Mouse (Mus musculus): ENCODE measurements around the gene Nek3. TPM values are rescaled to one million over a fixed set of nuclear protein-coding genes. Genes with fewer than 3 reads are reported as not detected.
A peak's percentile ranks its signal among the peaks of the same experiment; 100 is the strongest.
"Not testable (repeated sequence)": the region's sequence is repeated elsewhere in the genome, so short reads cannot be mapped to it uniquely, and the experiment has no call there.

The Nek3 gene
- polyA plus RNA-seq, 1 experiment from 2014 or later = 0.96 TPM

DNA sequence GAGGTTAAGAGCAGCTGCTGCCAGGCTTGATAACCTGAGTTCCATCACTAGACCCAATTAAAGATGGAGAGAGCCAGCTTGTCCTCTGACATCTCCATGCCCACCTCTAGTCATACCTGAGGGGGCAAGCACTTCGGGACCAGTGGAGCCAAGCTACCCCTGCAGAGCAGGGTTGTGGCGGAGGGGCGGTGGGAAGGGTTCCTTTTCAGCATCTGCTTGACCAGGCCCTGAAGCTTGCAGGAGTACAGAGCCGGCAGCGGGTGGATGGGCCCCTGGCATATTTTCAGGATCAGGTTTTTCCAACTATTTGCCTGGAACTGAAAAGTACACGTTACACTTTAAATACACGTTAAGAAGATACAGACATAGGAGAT lies 17.9 kb downstream of the Nek3 start:
- Histone ChIP-seq H3K9me3 (ENCODE audit: low read length) (no peaks in the 10 kb centered on the region), H3K36me3 (replicated peaks; ENCODE audit: insufficient read depth, low read length) (no peaks in the 10 kb centered on the region), H3K4me1 (ENCODE audit: insufficient read depth) (peaks cover 4% of the 10 kb centered on the region; the same call in 1 of the 2 replicates), H3K27ac (ENCODE audit: low read depth) (no peak overlapping the region), H3K4me2 (ENCODE audit: low read depth, low read length) (no peak overlapping the region), H3K4me3 (ENCODE audit: low read depth, low read length) (no peak overlapping the region), H3K9ac (replicated peaks) (no peak overlapping the region), H3K27me3 (ENCODE audit: insufficient read depth, low read length) (no peaks in the 10 kb centered on the region)
- TF ChIP-seq EP300 (IDR thresholded peaks at IDR 0.05; ENCODE audit: low read depth) (no peak), CTCF (IDR thresholded peaks at IDR 0.05; ENCODE audit: low read depth) (no peak)
- no peak for ATAC-seq
- WGBS (ENCODE audit: insufficient replicate concordance) = 92% methylated on average over 7 of the region's 7 CpGs
- DNase-seq = no peak

DNA sequence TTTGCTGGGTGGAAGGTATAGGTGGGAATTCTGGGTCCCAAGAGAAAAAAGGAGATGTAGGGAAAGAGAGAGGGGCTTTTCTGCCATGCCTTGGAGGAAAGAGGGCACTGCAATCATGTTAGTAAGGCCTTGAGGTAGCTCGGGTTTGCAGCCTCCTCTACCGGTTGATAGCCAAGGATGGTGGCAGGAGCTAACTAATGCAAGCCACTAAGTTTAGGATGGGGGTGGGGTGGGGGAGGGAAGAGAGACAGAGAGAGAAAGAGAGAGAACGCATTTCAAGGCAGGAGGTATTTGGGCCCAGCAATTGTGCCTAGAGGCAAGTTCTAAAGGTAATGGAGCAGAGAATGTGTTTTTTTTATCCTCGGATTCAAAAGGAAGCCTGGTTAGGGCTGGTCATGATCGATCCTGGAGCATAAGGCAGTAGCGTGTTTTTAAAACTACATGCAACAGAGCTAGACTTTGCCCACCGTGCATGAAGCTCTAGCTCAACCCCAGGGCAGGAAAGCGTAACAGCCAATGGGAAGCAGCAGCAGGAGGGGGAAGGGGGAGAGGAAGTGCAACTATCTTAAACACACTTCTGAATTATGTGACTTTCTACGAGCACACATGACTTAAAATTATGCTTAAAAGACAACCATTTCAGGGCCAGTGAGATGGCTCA lies 18.4 kb downstream of the Nek3 start:
- TF ChIP-seq CTCF (IDR thresholded peaks at IDR 0.05; ENCODE audit: low read depth) = no peak
- no peak for TF ChIP-seq EP300 (IDR thresholded peaks at IDR 0.05; ENCODE audit: low read depth)
- Histone ChIP-seq H3K36me3 (replicated peaks; ENCODE audit: insufficient read depth, low read length) (no peaks in the 10 kb centered on the region), H3K4me2 (ENCODE audit: low read depth, low read length) (no peak overlapping the region), H3K27me3 (ENCODE audit: insufficient read depth, low read length) (no peaks in the 10 kb centered on the region), H3K4me1 (ENCODE audit: insufficient read depth) (peaks cover 4% of the 10 kb centered on the region; the same call in 1 of the 2 replicates), H3K9me3 (ENCODE audit: low read length) (no peaks in the 10 kb centered on the region), H3K27ac (ENCODE audit: low read depth) (no peak overlapping the region), H3K4me3 (ENCODE audit: low read depth, low read length) (no peak overlapping the region), H3K9ac (replicated peaks) (no peak overlapping the region)
- 65% methylated on average over 9 of the region's 9 CpGs for WGBS (ENCODE audit: insufficient replicate concordance)
- ATAC-seq = peak; percentile 54; the same call in 1 of the 2 replicates
- DNase-seq = no peak

DNA sequence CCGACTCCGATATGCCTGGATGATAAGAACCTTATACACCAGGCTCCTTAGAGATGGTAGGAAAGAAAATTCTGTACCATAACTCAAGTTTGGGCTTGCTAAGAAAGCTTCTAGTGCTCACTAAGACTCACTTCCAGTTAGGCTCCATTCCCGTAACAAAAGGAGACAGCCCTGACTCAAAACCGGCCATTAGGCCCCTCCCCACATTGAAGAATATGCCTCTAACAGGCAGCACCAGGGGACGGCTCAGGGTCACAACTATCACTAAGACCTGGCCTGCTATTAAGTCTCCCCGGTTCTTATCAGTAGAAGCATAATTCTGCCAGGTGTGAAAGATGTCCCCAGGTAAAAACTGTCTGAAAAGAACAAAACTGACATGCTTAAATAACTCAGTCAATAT lies 20.4 kb downstream of the Nek3 start:
- DNase-seq = no peak
- Histone ChIP-seq H3K4me2 (ENCODE audit: low read depth, low read length) (no peak overlapping the region), H3K4me3 (ENCODE audit: low read depth, low read length) (no peak overlapping the region), H3K9ac (replicated peaks) (no peak overlapping the region), H3K9me3 (ENCODE audit: low read length) (no peaks in the 10 kb centered on the region), H3K27ac (ENCODE audit: low read depth) (no peak overlapping the region), H3K4me1 (ENCODE audit: insufficient read depth) (peaks cover 4% of the 10 kb centered on the region; the same call in 1 of the 2 replicates), H3K27me3 (ENCODE audit: insufficient read depth, low read length) (no peaks in the 10 kb centered on the region), H3K36me3 (replicated peaks; ENCODE audit: insufficient read depth, low read length) (no peaks in the 10 kb centered on the region)
- no peak for ATAC-seq
- 73% methylated on average over 6 of the region's 6 CpGs for WGBS (ENCODE audit: insufficient replicate concordance)
- TF ChIP-seq EP300 (IDR thresholded peaks at IDR 0.05; ENCODE audit: low read depth) = no peak
- no peak for TF ChIP-seq CTCF (IDR thresholded peaks at IDR 0.05; ENCODE audit: low read depth)

DNA sequence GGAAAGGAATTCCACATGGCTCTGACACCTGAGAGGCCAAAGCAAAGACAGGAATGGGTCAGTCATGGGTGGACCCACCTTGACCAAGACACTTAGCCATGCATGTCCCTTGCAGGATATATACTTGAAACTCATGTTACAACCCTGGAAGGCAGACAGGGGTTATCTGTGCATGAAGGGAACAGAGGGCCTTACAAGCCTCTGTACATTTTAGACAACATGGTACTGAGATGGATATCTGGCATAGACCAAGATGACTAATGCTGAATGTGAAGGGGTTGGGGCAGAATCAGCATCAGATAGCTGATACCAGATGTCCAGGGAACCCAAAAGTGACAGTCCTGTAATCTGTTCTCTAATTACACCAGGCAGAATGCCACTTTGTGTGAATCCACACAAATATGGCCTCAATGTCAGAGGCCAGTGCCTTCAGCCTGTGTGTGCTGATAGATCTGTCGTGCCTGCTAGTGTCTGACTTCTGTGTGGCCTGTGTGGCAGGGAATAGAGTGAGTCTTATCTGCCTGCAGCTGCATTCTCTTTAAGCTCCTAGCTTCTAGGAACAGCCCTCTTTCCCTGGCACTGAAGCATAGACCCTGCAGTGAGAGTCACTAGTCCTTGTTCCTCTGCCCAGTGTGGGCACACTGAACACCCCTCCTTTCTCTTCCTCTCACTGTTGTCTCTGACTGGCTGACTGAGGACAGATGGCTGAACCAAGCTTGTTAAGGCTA lies 22.3 kb downstream of the Nek3 start:
- WGBS (ENCODE audit: insufficient replicate concordance) = 46% methylated on average over 1 of the region's 1 CpGs
- H3K27me3 ChIP-seq (ENCODE audit: insufficient read depth, low read length) = no peaks in the 10 kb centered on the region
- H3K27ac ChIP-seq (ENCODE audit: low read depth) = peak overlapping the region; percentile 22; the same call in 1 of the 2 replicates
- no peak overlapping the region for H3K4me2 ChIP-seq (ENCODE audit: low read depth, low read length)
- H3K9me3 ChIP-seq (ENCODE audit: low read length) = no peaks in the 10 kb centered on the region
- ATAC-seq (peak; percentile 78), DNase-seq (no peak)
- H3K36me3 ChIP-seq (replicated peaks; ENCODE audit: insufficient read depth, low read length) = no peaks in the 10 kb centered on the region
- no peak overlapping the region; the same call in 1 of the 2 replicates for H3K9ac ChIP-seq (replicated peaks)
- H3K4me1 ChIP-seq (ENCODE audit: insufficient read depth) = peaks cover 4% of the 10 kb centered on the region; the same call in 1 of the 2 replicates
- TF ChIP-seq CTCF (IDR thresholded peaks at IDR 0.05; ENCODE audit: low read depth) (no peak), EP300 (IDR thresholded peaks at IDR 0.05; ENCODE audit: low read depth) (no peak)
- H3K4me3 ChIP-seq (ENCODE audit: low read depth, low read length) = no peak overlapping the region

DNA sequence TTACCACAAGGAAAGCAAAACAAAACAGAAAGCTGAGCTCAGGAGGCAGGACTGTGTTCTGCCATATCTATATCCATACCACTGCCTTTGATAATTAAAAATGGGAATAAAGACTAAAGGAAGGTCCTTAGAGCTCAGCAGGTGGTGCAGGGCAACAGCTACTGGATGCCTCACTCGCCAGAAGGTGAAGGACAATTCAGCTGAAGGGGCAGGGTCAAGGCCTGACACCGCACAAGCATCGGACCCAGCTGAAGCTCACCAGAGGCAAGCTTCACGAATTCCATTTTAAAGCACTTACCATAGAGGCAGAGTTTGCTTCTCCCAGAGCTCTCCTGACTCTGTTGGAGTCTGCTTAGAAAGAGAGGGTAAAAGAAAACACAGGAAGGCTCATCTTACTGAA lies 23.6 kb downstream of the Nek3 start:
- H3K9me3 ChIP-seq (ENCODE audit: low read length) = no peaks in the 10 kb centered on the region
- DNase-seq (no peak), ATAC-seq (no peak)
- TF ChIP-seq CTCF (IDR thresholded peaks at IDR 0.05; ENCODE audit: low read depth) (no peak), EP300 (IDR thresholded peaks at IDR 0.05; ENCODE audit: low read depth) (no peak)
- no peaks in the 10 kb centered on the region for H3K27me3 ChIP-seq (ENCODE audit: insufficient read depth, low read length)
- peaks cover 4% of the 10 kb centered on the region; the same call in 1 of the 2 replicates for H3K4me1 ChIP-seq (ENCODE audit: insufficient read depth)
- no peak overlapping the region for H3K27ac ChIP-seq (ENCODE audit: low read depth)
- no peak overlapping the region for H3K4me3 ChIP-seq (ENCODE audit: low read depth, low read length)
- H3K36me3 ChIP-seq (replicated peaks; ENCODE audit: insufficient read depth, low read length) = no peaks in the 10 kb centered on the region
- H3K4me2 ChIP-seq (ENCODE audit: low read depth, low read length) = no peak overlapping the region
- WGBS (ENCODE audit: insufficient replicate concordance) = 83% methylated on average over 4 of the region's 4 CpGs
- no peak overlapping the region for H3K9ac ChIP-seq (replicated peaks)

DNA sequence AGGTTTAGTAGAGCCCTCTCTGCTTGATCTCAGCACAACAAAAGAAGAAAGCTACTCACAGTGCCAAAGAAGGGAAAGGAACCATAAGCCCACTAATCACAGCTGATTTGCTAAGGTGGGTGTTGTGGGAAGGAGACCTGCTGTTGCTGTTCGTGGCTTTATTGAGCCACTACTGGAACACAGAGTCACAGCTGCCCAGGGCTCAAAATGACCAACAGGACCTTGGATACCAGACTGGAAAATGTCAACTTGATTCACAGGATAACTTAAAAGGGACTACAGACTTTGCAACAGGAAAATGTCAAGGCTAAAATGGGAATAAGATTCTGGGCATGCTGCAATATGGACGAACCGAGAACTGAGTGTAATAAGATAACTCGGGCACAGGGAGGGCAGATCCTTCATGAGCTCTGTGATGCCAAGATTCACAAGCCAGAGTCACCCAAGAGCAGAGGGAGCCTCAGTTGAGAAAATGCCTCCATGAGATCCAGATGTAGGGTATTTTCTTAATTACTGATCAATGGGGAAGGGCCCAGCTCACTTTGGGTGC lies 24.3 kb downstream of the Nek3 start:
- Histone ChIP-seq H3K4me1 (ENCODE audit: insufficient read depth) (peaks cover 4% of the 10 kb centered on the region; the same call in 1 of the 2 replicates), H3K36me3 (replicated peaks; ENCODE audit: insufficient read depth, low read length) (no peaks in the 10 kb centered on the region), H3K9me3 (ENCODE audit: low read length) (no peaks in the 10 kb centered on the region), H3K4me3 (ENCODE audit: low read depth, low read length) (no peak overlapping the region), H3K27me3 (ENCODE audit: insufficient read depth, low read length) (no peaks in the 10 kb centered on the region), H3K4me2 (ENCODE audit: low read depth, low read length) (no peak overlapping the region), H3K9ac (replicated peaks) (no peak overlapping the region), H3K27ac (ENCODE audit: low read depth) (no peak overlapping the region)
- DNase-seq (no peak), ATAC-seq (no peak)
- TF ChIP-seq CTCF (IDR thresholded peaks at IDR 0.05; ENCODE audit: low read depth) = no peak
- 80% methylated on average over 4 of the region's 4 CpGs for WGBS (ENCODE audit: insufficient replicate concordance)

DNA sequence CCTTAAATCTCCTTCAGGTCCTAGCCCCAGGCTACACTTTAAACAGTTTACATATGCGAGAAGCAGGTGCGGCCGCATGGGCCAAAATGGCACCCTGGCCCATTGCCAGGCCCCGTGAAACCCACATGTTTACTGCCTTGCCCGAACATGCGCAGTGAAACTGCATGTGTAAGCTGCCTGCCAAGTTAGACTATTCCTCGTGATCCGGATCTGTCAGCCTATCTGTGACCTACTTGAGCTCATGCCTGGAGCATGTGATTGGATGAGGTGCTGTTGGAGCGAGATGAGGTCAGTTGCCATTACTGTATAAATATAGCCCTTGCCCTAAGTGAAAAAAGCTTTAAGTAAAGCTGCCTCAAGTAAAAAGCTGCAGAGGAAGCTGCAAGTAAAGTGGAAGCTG lies 29.8 kb downstream of the Nek3 start:
- H3K36me3 ChIP-seq (replicated peaks; ENCODE audit: insufficient read depth, low read length); H3K27ac ChIP-seq (ENCODE audit: low read depth); DNase-seq; H3K9me3 ChIP-seq (ENCODE audit: low read length); H3K27me3 ChIP-seq (ENCODE audit: insufficient read depth, low read length); H3K4me3 ChIP-seq (ENCODE audit: low read depth, low read length); ATAC-seq; H3K4me1 ChIP-seq (ENCODE audit: insufficient read depth); H3K9ac ChIP-seq (replicated peaks); H3K4me2 ChIP-seq (ENCODE audit: low read depth, low read length): not testable (repeated sequence)
- WGBS (ENCODE audit: insufficient replicate concordance) = 90% methylated on average over 9 of the region's 9 CpGs
